Mouse (Mus musculus) bone marrow macrophage, adult 2 months (primary cell): Measurements from ENCODE around the gene Rfc4.
"Not testable (repeated sequence)": the region's sequence is repeated elsewhere in the genome, so short reads cannot be mapped to it uniquely, and the experiment has no call there.

Experiments used
- CTCF ChIP-seq: IDR thresholded peaks from 2 replicates; pipeline ENCODE4 v1.5.1; 2012; ENCODE audit warnings: low read depth, mild to moderate bottlenecking, low read length, moderate library complexity
- POLR2A ChIP-seq: IDR thresholded peaks from 2 replicates; pipeline ENCODE4 v1.6.1; 2012; ENCODE audit warnings: mild to moderate bottlenecking, low read depth, low read length, borderline replicate concordance

- not testable (repeated sequence) for TF ChIP-seq CTCF, POLR2A
These were observed 32.0 kb downstream of the Rfc4 start for GRCm38 (mm10) chr16:23095581-23095980.
